Mouse (Mus musculus): ENCODE measurements around the gene Ech1.

Ech1 gene

GRCm38 (mm10) chr7:28821261-28821831 lies 3.7 kb upstream of the Ech1 start:
- peak; percentile 34 for DNase-seq

GRCm38 (mm10) chr7:28822556-28822955 lies 2.5 kb upstream of the Ech1 start:
- DNase-seq = no peak

- DNase-seq = no peak
Measured at GRCm38 (mm10) chr7:28822993-28823903, 1.8 kb upstream of the Ech1 start.

GRCm38 (mm10) chr7:28823932-28824331 lies 1.1 kb upstream of the Ech1 start:
- no peak for DNase-seq

GRCm38 (mm10) chr7:28825686-28826401 lies 827 bp downstream of the Ech1 start:
- no peak for DNase-seq

- no peak for DNase-seq
Measured at GRCm38 (mm10) chr7:28826402-28826772, 1.4 kb downstream of the Ech1 start.

- DNase-seq = no peak
Measured at GRCm38 (mm10) chr7:28827338-28827737, 2.3 kb downstream of the Ech1 start.

GRCm38 (mm10) chr7:28829821-28830220 lies 4.8 kb downstream of the Ech1 start:
- DNase-seq = no peak

GRCm38 (mm10) chr7:28830981-28831380 lies 6.0 kb downstream of the Ech1 start:
- DNase-seq = no peak

GRCm38 (mm10) chr7:28831411-28832125 lies 6.6 kb downstream of the Ech1 start:
- DNase-seq = no peak

- no peak for DNase-seq
Measured at GRCm38 (mm10) chr7:28832137-28832536, 7.1 kb downstream of the Ech1 start.

- no peak for DNase-seq
Measured at GRCm38 (mm10) chr7:28833723-28834347, 8.8 kb downstream of the Ech1 start, which contains the start of gene Lgals4. TSS of gene Lgals4 (plus strand) at chr7:28833854.

- DNase-seq = no peak
Measured at GRCm38 (mm10) chr7:28836936-28837335, 11.9 kb downstream of the Ech1 start.

GRCm38 (mm10) chr7:28838331-28838730 lies 13.3 kb downstream of the Ech1 start:
- DNase-seq = no peak

- no peak for DNase-seq
Measured at GRCm38 (mm10) chr7:28847273-28847672, 22.3 kb downstream of the Ech1 start.

GRCm38 (mm10) chr7:28849700-28850236 lies 24.8 kb downstream of the Ech1 start:
- DNase-seq = no peak

- no peak for DNase-seq
Measured at GRCm38 (mm10) chr7:28850642-28851041, 25.6 kb downstream of the Ech1 start.

GRCm38 (mm10) chr7:28859953-28860352 lies 34.9 kb downstream of the Ech1 start:
- DNase-seq = no peak

- DNase-seq = no peak
Measured at GRCm38 (mm10) chr7:28860898-28861297, 35.9 kb downstream of the Ech1 start.

GRCm38 (mm10) chr7:28862817-28863499 lies 37.9 kb downstream of the Ech1 start:
- no peak for DNase-seq

GRCm38 (mm10) chr7:28863540-28863939 lies 38.5 kb downstream of the Ech1 start, which contains the start of gene Lgals7:
TSS of gene Lgals7 (plus strand) at chr7:28863853.
- DNase-seq = no peak
